Mouse (Mus musculus): ENCODE data around the gene Wdr35.

DNA sequence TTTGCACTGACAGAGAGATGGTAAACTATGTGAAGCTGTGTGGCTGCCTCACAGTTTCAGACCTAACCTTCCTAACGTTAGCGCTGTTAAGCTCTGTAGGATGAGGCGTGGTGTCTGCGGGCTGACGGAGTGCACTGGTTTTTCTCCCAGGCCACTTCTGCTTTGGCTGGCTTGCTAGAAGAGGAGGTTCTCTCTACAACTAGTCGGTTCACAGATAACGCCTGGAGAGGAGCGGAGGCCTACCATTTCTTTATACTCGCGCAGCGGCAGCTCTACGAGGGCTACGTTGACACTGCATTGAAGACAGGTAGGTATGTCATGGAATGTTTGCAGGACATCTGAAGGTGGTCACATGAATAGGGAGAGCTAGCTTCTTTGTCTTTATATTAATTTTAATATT, 51.0 kb downstream of the Wdr35 start:
- TF ChIP-seq POLR2A (IDR thresholded peaks at IDR 0.05; ENCODE audit: low read depth, low read length) (no peak), CTCF (IDR thresholded peaks at IDR 0.05; ENCODE audit: extremely low read depth, insufficient read length, insufficient replicate concordance, low read depth, low read length) (no peak)
